Mouse (Mus musculus) myocyte (in vitro differentiated cells): ENCODE results near the gene Gpr162.

Source experiments
- CEBPB ChIP-seq: IDR thresholded peaks from 2 replicates; pipeline ENCODE4 v1.6.1; 2011; ENCODE audit warnings: mild to moderate bottlenecking, moderate library complexity; ENCODE audit not compliant: poor library complexity, insufficient read depth, severe bottlenecking
- E2F4 ChIP-seq: IDR thresholded peaks from one replicate; pipeline ENCODE4 v1.6.1; 2011; ENCODE audit warnings: mild to moderate bottlenecking, control low read depth, moderate library complexity; ENCODE audit not compliant: insufficient read depth
- MAX ChIP-seq: IDR thresholded peaks from one replicate; pipeline ENCODE4 v1.6.1; 2011; ENCODE audit warnings: low read depth, mild to moderate bottlenecking, control low read depth
- MYOD1 ChIP-seq, 3 experiments: IDR thresholded peaks; one replicate each; pipeline ENCODE4 v1.6.1; 2011; ENCODE audit warnings: control low read depth in 2 of 3, low read depth in 2 of 3, mild to moderate bottlenecking in 2 of 3, moderate library complexity in 1 of 3; ENCODE audit not compliant: insufficient read length in 2 of 3, control insufficient read depth in 1 of 3
- MYOG ChIP-seq, 3 experiments: IDR thresholded peaks; one replicate each; pipeline ENCODE4 v1.6.1; 2011; ENCODE audit warnings: control low read depth in 2 of 3, low read depth in 2 of 3, mild to moderate bottlenecking in 2 of 3; ENCODE audit not compliant: insufficient read length in 2 of 3, control insufficient read depth in 1 of 3, insufficient read depth in 1 of 3
- POLR2A ChIP-seq: IDR thresholded peaks from one replicate; pipeline ENCODE4 v1.6.1; 2011; ENCODE audit warnings: low read depth, mild to moderate bottlenecking, control low read depth, moderate library complexity; ENCODE audit not compliant: insufficient read length
- POLR2AphosphoS2 ChIP-seq: IDR thresholded peaks from one replicate; pipeline ENCODE4 v1.6.1; 2011; ENCODE audit warnings: low read depth, control low read depth; ENCODE audit not compliant: insufficient read length
- REST ChIP-seq: IDR thresholded peaks from one replicate; pipeline ENCODE4 v1.6.1; 2011; ENCODE audit warnings: mild to moderate bottlenecking, control low read depth, moderate library complexity; ENCODE audit not compliant: insufficient read depth, insufficient read length
- SRF ChIP-seq: IDR thresholded peaks from one replicate; pipeline ENCODE4 v1.6.1; 2011; ENCODE audit warnings: low read depth; ENCODE audit not compliant: control insufficient read depth, insufficient read length
- TCF12 ChIP-seq: IDR thresholded peaks from one replicate; pipeline ENCODE4 v1.6.1; 2011; ENCODE audit warnings: mild to moderate bottlenecking, control low read depth; ENCODE audit not compliant: poor library complexity, insufficient read depth, severe bottlenecking
- TCF3 ChIP-seq: IDR thresholded peaks from one replicate; pipeline ENCODE4 v1.6.1; 2011; ENCODE audit warnings: low read depth, control low read depth; ENCODE audit not compliant: insufficient read length
- USF1 ChIP-seq: IDR thresholded peaks from one replicate; pipeline ENCODE4 v1.6.1; 2011; ENCODE audit warnings: low read depth, mild to moderate bottlenecking, control low read depth, moderate library complexity

- TF ChIP-seq MYOD1 (IDR thresholded peaks at IDR 0.05; ENCODE audit: control insufficient read depth in 1 of 3, insufficient read length in 2 of 3, low read depth in 2 of 3) (no peak), CEBPB (no peak), POLR2A (no peak), TCF12 (no peak), SRF (no peak), E2F4 (no peak), MAX (no peak), MYOG (IDR thresholded peaks at IDR 0.05; ENCODE audit: control insufficient read depth in 1 of 3, insufficient read depth in 1 of 3, insufficient read length in 2 of 3, low read depth in 2 of 3) (no peak), POLR2AphosphoS2 (no peak), REST (no peak), USF1 (no peak), TCF3 (no peak)
Measured at GRCm38 (mm10) chr6:124850535-124850934, 13.2 kb downstream of the Gpr162 start.
